Mouse (Mus musculus): ENCODE measurements around the gene Rab3c.

DNA sequence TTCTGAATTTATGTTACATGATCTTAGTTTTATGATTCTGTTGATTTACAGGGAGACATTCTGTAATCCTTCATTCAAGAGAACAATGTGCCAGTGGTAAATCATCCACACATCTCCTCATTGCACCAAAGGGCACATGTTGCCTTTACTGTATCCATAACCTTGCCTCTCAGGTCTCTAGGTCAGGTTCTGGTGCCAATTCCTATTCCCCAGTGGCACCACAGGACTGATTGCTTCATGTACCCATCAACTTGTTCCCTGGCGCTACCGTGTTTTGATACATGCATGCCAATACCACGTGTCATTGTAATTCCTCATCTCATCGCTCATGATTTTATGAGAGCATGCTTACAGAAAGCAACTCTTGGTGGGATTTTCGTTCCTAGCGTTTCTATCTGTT, 167.1 kb downstream of the Rab3c start:
- no peak for TF ChIP-seq CTCF (IDR thresholded peaks at IDR 0.05; ENCODE audit: control insufficient read depth, insufficient read depth, insufficient read length)
- TF ChIP-seq MAX (IDR thresholded peaks at IDR 0.05) = no peak
- no peak for TF ChIP-seq CEBPB (IDR thresholded peaks at IDR 0.05; ENCODE audit: low read depth)
